Mouse (Mus musculus) midbrain, embryonic 16.5 days (tissue): Measurements from ENCODE around the gene Cer1. TPM values are rescaled to one million over a fixed set of nuclear protein-coding genes. Genes with fewer than 3 reads are reported as not detected.

Source experiments
- ATAC-seq: fragments of 200-750 bp; cut with Nextera tagmentation; 2 replicates; pipeline ENCODE4 v1.8.0; 2017; ENCODE audit warnings: moderate TSS enrichment
- H3K27ac ChIP-seq: fragments of 300-500 bp; sonication (generic); 2 replicates; pipeline ENCODE4 v1.5.1; 2014; ENCODE audit warnings: mild to moderate bottlenecking, low read length, mixed read lengths
- H3K27me3 ChIP-seq: fragments of 300-500 bp; sonication (generic); 2 replicates; pipeline ENCODE4 v1.6.1; 2014; ENCODE audit warnings: low read depth, low read length, mixed read lengths; ENCODE audit not compliant: control insufficient read depth, insufficient read depth
- H3K36me3 ChIP-seq: fragments of 300-500 bp; sonication (generic); 2 replicates; pipeline ENCODE4 v1.6.1; 2014; ENCODE audit warnings: mild to moderate bottlenecking, low read length, moderate library complexity, mixed read lengths; ENCODE audit not compliant: control insufficient read depth, insufficient read depth
- H3K4me1 ChIP-seq: fragments of 300-500 bp; sonication (generic); 2 replicates; pipeline ENCODE4 v1.6.1; 2014; ENCODE audit warnings: mild to moderate bottlenecking, low read length, mixed read lengths; ENCODE audit not compliant: control insufficient read depth, insufficient read depth
- H3K4me2 ChIP-seq: fragments of 300-500 bp; sonication (generic); 2 replicates; pipeline ENCODE4 v1.6.1; 2014; ENCODE audit warnings: mild to moderate bottlenecking, low read length, mixed read lengths
- H3K4me3 ChIP-seq: fragments of 300-500 bp; sonication (generic); 2 replicates; pipeline ENCODE4 v1.5.1; 2014; ENCODE audit warnings: low read depth, mild to moderate bottlenecking, low read length, moderate library complexity, mixed read lengths
- H3K9ac ChIP-seq: fragments of 300-500 bp; sonication (generic); 2 replicates; pipeline ENCODE4 v1.6.1; 2014; ENCODE audit warnings: low read depth, low read length, mixed read lengths
- H3K9me3 ChIP-seq: fragments of 300-500 bp; sonication (generic); replicated peaks from 2 replicates; pipeline ENCODE4 v1.6.1; 2014; ENCODE audit warnings: mild to moderate bottlenecking, low read length, mixed read lengths; ENCODE audit not compliant: control insufficient read depth, poor library complexity, severe bottlenecking
- WGBS: fragments of 180-500 bp; shearing (Covaris S2); extraction: QIAGEN DNeasy Blood & Tissue Kit; methylation state at CpG from one replicate; pipeline ENCODE4 v1.1.7; 2014; 5-methylcytosine and 5-hydroxymethylcytosine counted together
- polyA plus RNA-seq: library from polyadenylated mRNA; unstranded; fragments of >200 nt; fragmentation: Nextera tagmentation; extraction: Ambion mirVana; gene quantifications from 2 replicates; pipeline ENCODE4 v1.2.1, GENCODE M21; 2015

The Cer1 gene
- polyA plus RNA-seq, 1 experiment from 2014 or later = not detected

DNA sequence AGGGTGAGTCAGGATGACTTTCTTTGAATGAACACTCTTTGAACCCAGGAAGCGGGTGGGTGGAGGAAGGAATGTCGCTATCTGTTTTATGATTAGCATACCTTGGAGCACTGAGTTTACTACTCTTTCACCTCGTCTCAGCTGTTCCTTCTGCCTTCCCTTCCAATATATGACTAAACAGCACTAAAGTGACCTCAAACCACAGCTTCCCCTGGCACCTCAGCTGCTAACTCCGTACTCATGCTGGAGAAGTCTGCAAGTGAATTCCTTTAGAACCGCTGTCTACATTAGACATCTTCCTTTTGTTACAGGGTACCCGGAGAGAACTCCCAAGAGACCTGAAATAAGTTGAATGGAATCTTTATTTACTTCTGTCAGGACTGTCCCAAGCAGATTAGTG lies 14.0 kb downstream of the Cer1 start:
- no peak overlapping the region for H3K4me3 ChIP-seq
- no peak overlapping the region for H3K4me2 ChIP-seq
- 92% methylated on average over 5 of the region's 6 CpGs for WGBS
- ATAC-seq = no peak
- peaks cover 3% of the 10 kb centered on the region; the same call in 1 of the 2 replicates for H3K4me1 ChIP-seq
- no peaks in the 10 kb centered on the region for H3K36me3 ChIP-seq
- H3K27ac ChIP-seq = no peak overlapping the region
- no peaks in the 10 kb centered on the region for H3K9me3 ChIP-seq
- H3K9ac ChIP-seq = no peak overlapping the region
- H3K27me3 ChIP-seq = no peaks in the 10 kb centered on the region

DNA sequence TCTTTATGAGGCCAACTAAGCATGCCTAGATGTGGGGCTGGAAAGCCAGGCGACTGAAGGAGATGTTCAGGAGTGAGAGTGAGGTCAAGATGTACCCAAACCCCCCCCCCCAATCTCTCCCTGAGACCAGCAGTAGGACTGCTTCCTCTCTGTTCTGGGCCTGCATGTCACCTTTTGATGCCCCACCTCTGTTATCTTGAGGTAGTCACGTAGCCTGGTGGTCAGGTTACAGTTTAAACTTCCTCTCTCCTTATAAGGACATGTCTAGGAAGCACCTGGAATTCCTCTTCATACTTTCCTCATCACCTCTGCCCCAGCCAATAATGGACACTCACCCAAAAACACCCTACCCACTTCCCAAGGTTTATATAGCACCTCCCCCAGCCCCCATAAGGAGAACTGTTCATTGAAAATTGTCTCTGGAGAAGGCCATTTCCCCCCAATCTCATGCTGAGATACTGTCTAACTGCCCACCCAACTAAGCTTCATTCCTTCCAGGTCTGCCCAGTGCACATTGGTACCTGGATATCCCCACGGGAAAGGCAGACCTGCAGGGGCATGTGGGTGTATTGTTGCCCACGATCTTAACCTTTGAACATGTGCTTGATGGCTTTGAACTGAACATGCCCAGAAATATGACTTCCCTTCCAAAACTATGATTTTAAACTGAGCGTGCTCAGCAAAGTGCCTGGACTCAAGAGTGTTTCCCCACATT lies 17.1 kb downstream of the Cer1 start:
- H3K27ac ChIP-seq = no peak overlapping the region
- WGBS = 92% methylated on average over 5 of the region's 5 CpGs
- H3K9me3 ChIP-seq = no peaks in the 10 kb centered on the region
- no peak for ATAC-seq
- H3K4me3 ChIP-seq = no peak overlapping the region
- H3K27me3 ChIP-seq = no peaks in the 10 kb centered on the region
- no peak overlapping the region for H3K9ac ChIP-seq
- H3K4me2 ChIP-seq = no peak overlapping the region
- H3K4me1 ChIP-seq = peaks cover 3% of the 10 kb centered on the region; the same call in 1 of the 2 replicates
- no peaks in the 10 kb centered on the region for H3K36me3 ChIP-seq

DNA sequence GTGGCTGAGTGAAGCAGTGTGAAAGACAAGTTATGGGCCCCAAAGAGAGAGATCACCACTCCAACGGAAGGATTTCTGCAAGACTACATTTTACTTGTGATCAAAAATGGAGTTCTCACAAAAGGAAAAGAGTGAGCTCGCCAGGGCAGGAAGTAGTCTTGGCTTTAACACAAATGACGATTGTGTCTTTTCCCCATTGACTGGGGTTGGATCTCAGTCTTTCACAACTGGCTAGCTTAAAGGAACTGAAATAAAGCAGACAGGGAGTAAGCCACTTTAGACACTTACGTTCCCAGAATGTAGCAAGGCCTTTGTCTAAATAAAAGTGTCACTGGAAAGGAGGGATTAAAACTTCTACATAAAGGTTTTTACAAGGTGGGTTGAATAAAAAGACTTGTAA lies 17.8 kb downstream of the Cer1 start:
- H3K36me3 ChIP-seq = no peaks in the 10 kb centered on the region
- H3K4me2 ChIP-seq = no peak overlapping the region
- WGBS = 24% methylated on average over 4 of the region's 4 CpGs
- H3K4me1 ChIP-seq = peaks cover 1% of the 10 kb centered on the region; the same call in 1 of the 2 replicates
- no peak overlapping the region for H3K4me3 ChIP-seq
- no peak for ATAC-seq
- no peak overlapping the region for H3K27ac ChIP-seq
- no peak overlapping the region for H3K9ac ChIP-seq
- H3K27me3 ChIP-seq = no peaks in the 10 kb centered on the region
- no peaks in the 10 kb centered on the region for H3K9me3 ChIP-seq

DNA sequence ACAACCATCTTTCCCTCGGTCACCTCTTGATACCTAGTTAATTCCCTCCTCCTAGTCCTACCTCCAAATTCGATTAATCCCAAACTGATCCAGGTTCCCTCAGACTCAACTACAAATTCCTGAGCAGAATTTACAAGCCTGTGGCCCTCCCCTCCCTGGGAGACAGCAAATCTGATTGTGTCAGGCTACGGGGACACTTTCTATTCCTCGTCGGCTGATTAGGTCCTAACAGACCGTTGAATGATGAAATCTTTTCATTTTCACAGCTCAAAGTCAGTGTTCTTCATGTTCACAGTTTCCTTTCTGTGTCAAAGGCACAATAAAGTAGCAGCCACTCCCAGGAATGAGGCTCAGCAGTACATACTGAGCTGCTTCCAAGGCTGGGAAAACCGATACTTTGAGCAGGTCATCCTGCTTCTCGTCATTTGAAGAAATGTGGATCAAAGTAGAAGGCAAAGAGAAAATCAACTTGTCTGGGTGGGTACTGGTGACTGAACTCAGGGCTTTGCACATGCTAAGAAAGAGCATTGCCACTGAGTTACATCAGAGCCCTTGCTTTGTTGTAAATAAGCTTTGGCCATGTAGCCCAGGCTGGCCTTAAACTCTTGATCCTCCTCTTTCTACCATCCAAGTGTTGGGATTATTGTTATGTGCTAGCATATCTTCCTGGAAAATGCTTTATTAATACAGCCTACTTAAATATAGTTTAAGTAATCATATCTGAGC lies 19.8 kb downstream of the Cer1 start:
- 73% methylated on average over 8 of the region's 8 CpGs for WGBS
- no peak for ATAC-seq
- no peak overlapping the region for H3K27ac ChIP-seq
- no peaks in the 10 kb centered on the region; the same call in 1 of the 2 replicates for H3K4me1 ChIP-seq
- no peaks in the 10 kb centered on the region for H3K27me3 ChIP-seq
- no peak overlapping the region for H3K4me3 ChIP-seq
- no peak overlapping the region for H3K4me2 ChIP-seq
- H3K36me3 ChIP-seq = no peaks in the 10 kb centered on the region
- H3K9ac ChIP-seq = no peak overlapping the region
- no peaks in the 10 kb centered on the region for H3K9me3 ChIP-seq

DNA sequence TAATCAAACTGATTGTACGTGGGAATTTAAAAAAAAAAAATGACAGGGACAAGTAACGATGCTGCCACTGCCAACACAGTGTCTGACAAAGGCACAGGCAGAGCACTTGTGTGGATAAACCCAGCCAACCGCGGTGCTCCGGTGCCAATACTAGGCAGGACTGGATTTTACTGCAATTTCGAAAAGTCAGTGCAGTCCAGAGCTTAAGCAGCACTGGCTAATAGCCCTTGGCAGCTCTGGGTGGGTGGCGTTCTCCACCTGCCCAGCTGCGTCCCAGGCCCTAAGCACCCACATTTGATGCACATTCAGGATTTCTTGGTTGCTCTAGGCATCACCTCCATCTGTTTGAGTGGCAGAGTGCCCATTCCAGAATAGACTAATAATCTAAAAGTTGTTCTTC lies 21.6 kb downstream of the Cer1 start:
- Histone ChIP-seq H3K9ac (no peak overlapping the region), H3K27ac (no peak overlapping the region), H3K4me3 (no peak overlapping the region), H3K4me1 (peaks cover 8% of the 10 kb centered on the region), H3K9me3 (no peaks in the 10 kb centered on the region), H3K36me3 (no peaks in the 10 kb centered on the region), H3K4me2 (no peak overlapping the region), H3K27me3 (no peaks in the 10 kb centered on the region)
- WGBS = 76% methylated on average over 8 of the region's 8 CpGs
- ATAC-seq = no peak

DNA sequence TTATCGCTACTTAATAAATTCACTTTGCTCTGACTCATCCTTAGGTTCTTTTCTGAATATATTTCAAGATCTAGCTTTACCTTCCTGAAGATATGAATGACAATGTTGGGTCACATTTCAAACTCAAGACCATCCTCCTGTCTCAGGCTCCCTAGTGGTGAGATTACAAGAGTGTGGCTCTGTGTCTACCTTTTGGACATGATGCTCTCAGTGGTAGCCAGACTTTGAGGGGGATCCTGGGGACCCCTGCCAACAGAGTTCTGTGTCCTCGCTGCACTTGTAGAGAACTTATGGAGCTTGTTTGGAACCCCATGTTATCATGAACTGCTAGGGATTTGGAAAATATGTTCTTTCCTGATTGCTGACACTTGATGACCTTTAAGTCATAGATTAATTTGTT lies 23.5 kb downstream of the Cer1 start:
- peaks cover 14% of the 10 kb centered on the region for H3K4me1 ChIP-seq
- H3K4me3 ChIP-seq = no peak overlapping the region
- no peak overlapping the region for H3K9ac ChIP-seq
- no peak for ATAC-seq
- 97% methylated on average over 2 of the region's 2 CpGs for WGBS
- H3K27me3 ChIP-seq = no peaks in the 10 kb centered on the region
- H3K9me3 ChIP-seq = no peaks in the 10 kb centered on the region
- H3K4me2 ChIP-seq = no peak overlapping the region
- no peaks in the 10 kb centered on the region for H3K36me3 ChIP-seq
- no peak overlapping the region for H3K27ac ChIP-seq

DNA sequence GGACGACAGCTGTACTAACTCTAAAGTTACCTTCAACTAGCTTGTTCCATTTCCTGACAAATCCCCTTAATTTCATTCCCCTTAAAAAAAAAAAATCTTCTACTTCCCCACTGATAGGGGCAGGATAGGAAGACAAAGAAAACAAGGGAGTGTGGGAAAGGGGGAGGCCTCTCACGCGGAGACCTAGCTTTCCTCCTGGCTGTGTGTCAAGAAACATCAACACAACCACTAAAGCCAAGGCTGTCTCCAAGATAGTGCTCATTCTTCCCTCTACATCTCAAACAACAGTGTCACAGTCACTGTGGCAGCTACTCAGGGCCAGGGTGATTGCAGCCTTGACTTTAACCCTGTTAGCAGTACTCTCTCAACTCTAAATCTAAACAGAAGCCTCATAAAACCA lies 24.4 kb downstream of the Cer1 start:
- peaks cover 15% of the 10 kb centered on the region for H3K4me1 ChIP-seq
- 37% methylated on average over 3 of the region's 3 CpGs for WGBS
- no peak overlapping the region for H3K9ac ChIP-seq
- no peak overlapping the region for H3K4me2 ChIP-seq
- no peaks in the 10 kb centered on the region for H3K36me3 ChIP-seq
- no peaks in the 10 kb centered on the region for H3K9me3 ChIP-seq
- no peak overlapping the region for H3K27ac ChIP-seq
- H3K4me3 ChIP-seq = no peak overlapping the region
- ATAC-seq = no peak
- no peaks in the 10 kb centered on the region for H3K27me3 ChIP-seq

DNA sequence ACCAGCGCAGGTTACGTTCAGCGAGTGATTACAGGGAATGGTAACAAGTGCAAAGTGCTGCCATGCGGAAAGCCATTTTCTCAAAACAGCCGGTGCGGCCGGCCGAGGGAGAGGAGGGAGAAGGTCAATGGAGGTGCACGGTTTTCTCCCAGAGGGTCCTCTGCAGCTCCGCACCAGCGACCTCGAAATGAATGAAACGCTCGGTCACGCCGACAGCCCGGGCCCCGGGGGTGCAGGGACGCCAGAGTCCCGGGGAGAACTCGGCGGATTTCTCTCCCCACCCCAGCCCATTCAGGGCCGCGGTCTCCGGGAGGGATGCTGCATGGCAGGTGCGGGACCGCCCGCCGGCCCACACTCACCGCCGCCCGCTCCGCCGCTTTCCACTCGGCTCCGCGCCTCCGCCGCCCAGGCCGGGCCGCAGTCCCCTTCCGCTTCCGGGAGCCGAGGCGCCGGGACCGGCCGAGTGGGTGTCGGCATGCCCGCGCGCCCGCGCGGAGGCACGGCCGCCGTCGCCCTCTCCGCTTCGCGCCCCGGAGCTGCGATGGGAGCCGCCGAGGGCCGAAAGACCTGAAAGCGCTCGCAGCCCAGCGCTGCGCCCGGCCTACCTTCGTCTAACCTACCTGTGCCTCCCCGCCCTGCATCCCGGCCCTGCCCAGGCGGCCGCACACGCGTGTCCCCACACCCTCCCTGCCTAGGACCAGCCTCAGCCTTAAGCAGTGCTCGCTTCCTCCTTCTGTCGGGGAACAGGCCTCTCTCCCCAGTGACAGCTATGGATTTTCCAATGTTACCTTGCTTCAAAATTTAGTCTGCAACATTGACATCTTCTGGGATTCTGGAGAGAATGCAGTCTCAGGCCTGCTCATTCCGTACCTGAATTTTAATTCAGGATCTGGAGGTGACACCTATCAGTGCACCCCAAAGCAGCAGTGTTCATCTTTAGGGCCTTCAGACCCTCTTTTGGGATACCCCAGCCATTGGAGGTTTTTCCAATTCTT lies 25.5 kb downstream of the Cer1 start, which contains the start of gene Zdhhc21:
Gene Zdhhc21, minus strand, starts transcription at position 828 of the 995 bp plus-strand sequence.
- peak within 1 kb of the TSS; percentile 80 for H3K4me3 ChIP-seq
- WGBS = under 1% methylated on average over 80 of the region's 82 CpGs
- H3K27ac ChIP-seq = peak within 1 kb of the TSS; percentile 95
- no peaks in the 10 kb centered on the region for H3K27me3 ChIP-seq
- H3K4me1 ChIP-seq = peaks cover 15% of the 10 kb centered on the region
- no peaks in the 10 kb centered on the region for H3K36me3 ChIP-seq
- peak within 1 kb of the TSS; percentile 98 for H3K9ac ChIP-seq
- peak within 1 kb of the TSS; percentile 82 for H3K4me2 ChIP-seq
- ATAC-seq = peak; percentile 93
- no peaks in the 10 kb centered on the region for H3K9me3 ChIP-seq
